Comparison of ENCODE assay signal across 21 mouse cellular contexts in the genomic region with DNA sequence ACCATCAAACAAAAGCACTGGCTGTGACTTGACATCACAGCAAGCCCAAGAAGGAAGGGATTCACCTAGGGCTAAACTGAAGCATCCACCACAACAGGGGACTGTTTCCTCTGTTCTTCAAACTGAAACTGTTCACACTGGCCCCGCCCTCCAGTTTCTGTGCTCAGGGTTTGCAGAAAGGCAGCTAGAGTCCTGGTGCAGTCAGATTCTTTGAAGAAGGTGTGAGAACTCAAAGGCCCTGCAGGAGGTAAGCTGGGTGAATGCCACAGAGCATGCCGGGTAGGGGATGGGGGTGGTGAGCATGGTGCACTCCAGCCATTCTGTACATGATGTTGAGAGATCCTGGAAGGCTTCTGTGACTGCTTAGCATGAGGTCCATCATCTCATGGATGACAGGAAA. TPM values are rescaled to one million over a fixed set of nuclear protein-coding genes. Genes with fewer than 3 reads are reported as not detected.
DNase-seq lines count a peak whose midpoint lies in the region; ATAC-seq and TF ChIP-seq lines count a peak whose summit lies in the region.
"Had no signal": no experiment of that assay in that cellular context is flagged by ENCODE, and none has a peak within 500 bp of the region (broad histone marks: within the 10 kb centered on the region; RNA-seq: fewer than 3 reads in every experiment).

Gm28053 (plus strand) TSS at position 153 of the 400 bp plus-strand sequence.
Gimap7 (plus strand) TSS at position 167 of the 400 bp plus-strand sequence.

- H3K9me3 ChIP-seq in forebrain, embryonic 12.5 days, result no peaks in the 10 kb centered on the region
- H3K9me3 ChIP-seq: embryonic facial prominence, embryonic 12.5 days; heart, embryonic 12.5 days; hindbrain, embryonic 13.5 days; midbrain, embryonic 10.5 days had no signal

- H3K4me1 ChIP-seq in cerebellum, adult 2 months (ENCODE audit: control insufficient read depth, insufficient read depth, low read length), result no peaks in the 10 kb centered on the region
- H3K4me1 ChIP-seq in forebrain, embryonic 12.5 days, result no peaks in the 10 kb centered on the region
- H3K4me1 ChIP-seq: embryonic facial prominence, embryonic 12.5 days; heart, embryonic 12.5 days; hindbrain, embryonic 13.5 days; midbrain, embryonic 10.5 days had no signal

- H3K36me3 ChIP-seq in forebrain, embryonic 12.5 days (replicated peaks), result no peaks in the 10 kb centered on the region
- H3K36me3 ChIP-seq: embryonic facial prominence, embryonic 12.5 days; heart, embryonic 12.5 days; hindbrain, embryonic 13.5 days; midbrain, embryonic 10.5 days had no signal

- no peak for TF ChIP-seq POLR2A in cerebellum, adult 2 months (IDR thresholded peaks at IDR 0.05; ENCODE audit: borderline replicate concordance, insufficient read depth, low read length)

- peak; percentile 55 for ATAC-seq in megakaryocyte progenitor cell, adult 5-6 weeks (replicated peaks; ENCODE audit: poor library complexity)
- no peak for ATAC-seq in forebrain, embryonic 12.5 days (ENCODE audit: low FRiP score)

- no peak for TF ChIP-seq CTCF in cerebellum, adult 2 months (IDR thresholded peaks at IDR 0.05; ENCODE audit: borderline replicate concordance, insufficient read depth, low read depth, low read length)

- H3K9ac ChIP-seq in forebrain, embryonic 12.5 days, result no peak within 1 kb of the TSS
- H3K9ac ChIP-seq: embryonic facial prominence, embryonic 12.5 days; heart, embryonic 12.5 days; hindbrain, embryonic 13.5 days had no signal

- 51% methylated on average over 2 of the region's 2 CpGs for WGBS in cerebellum, adult 2 months
- WGBS in forebrain, embryonic 12.5 days, result 59% methylated on average over 2 of the region's 2 CpGs

- no peak within 1 kb of the TSS for H3K4me3 ChIP-seq in cerebellum, adult 2 months (replicated peaks; ENCODE audit: insufficient read depth, low read depth, low read length)
- H3K4me3 ChIP-seq in forebrain, embryonic 12.5 days (replicated peaks), result no peak within 1 kb of the TSS
- H3K4me3 ChIP-seq: embryonic facial prominence, embryonic 12.5 days; heart, embryonic 12.5 days; hindbrain, embryonic 13.5 days; midbrain, embryonic 10.5 days had no signal

- no peak within 1 kb of the TSS for H3K27ac ChIP-seq in cerebellum, adult 2 months (ENCODE audit: insufficient read depth, low read length)
- H3K27ac ChIP-seq in forebrain, embryonic 12.5 days, result no peak within 1 kb of the TSS
- H3K27ac ChIP-seq: embryonic facial prominence, embryonic 12.5 days; hindbrain, embryonic 13.5 days; midbrain, embryonic 10.5 days had no signal

- DNase-seq in CD4-positive helper T cell, adult 2 months (ENCODE audit: low read depth, low spot score), result peak; percentile 92
- peak; percentile 34 for DNase-seq in R1 (ENCODE audit: low read depth, low spot score)
- DNase-seq in thymus, adult 18-20 months, result peak; percentile 68 to 85
- no peak for DNase-seq in left cerebral cortex, adult 8-10 months (ENCODE audit: low spot score in 2 of 2)
- no peak for DNase-seq in cerebellum, adult 11-12 months
- DNase-seq in cerebellum, adult 2 months, result no peak
- DNase-seq: cerebellum, adult 8-10 months; lung, adult 2 months had no signal

- H3K4me2 ChIP-seq in forebrain, embryonic 12.5 days, result no peak within 1 kb of the TSS
- H3K4me2 ChIP-seq: embryonic facial prominence, embryonic 12.5 days; heart, embryonic 12.5 days; hindbrain, embryonic 13.5 days had no signal

- no peaks in the 10 kb centered on the region; the same call in 1 of the 2 replicates for H3K27me3 ChIP-seq in cerebellum, adult 2 months (ENCODE audit: control insufficient read depth, insufficient read depth, low read length)
- no peaks in the 10 kb centered on the region for H3K27me3 ChIP-seq in forebrain, embryonic 12.5 days
- H3K27me3 ChIP-seq: embryonic facial prominence, embryonic 12.5 days; heart, embryonic 12.5 days; hindbrain, embryonic 13.5 days had no signal

RNA-seq across cellular contexts. Expression of gene Gm28053, which starts in this region (rescaled TPM):
- not detected in 2 replicates for total RNA-seq in megakaryocyte progenitor cell, adult 5-6 weeks (2015)
- 20.7 and 26.7 TPM in 2 replicates for total RNA-seq in megakaryocyte progenitor cell, adult 5-6 weeks (2017)
- total RNA-seq in left cerebral cortex, adult 8-10 months (2022), result 1 to 10 TPM in 1 of 4 experiments, not detected in 3; 2.3 TPM
- polyA plus RNA-seq in cerebellum, adult 2 months (2012; rRNA removed), result 0.93 TPM in 1 of 2 replicates, not detected in the other
- not detected in 2 replicates for polyA plus RNA-seq in forebrain, embryonic 12.5 days (2016; fragmentation: Nextera tagmentation; extraction: Ambion mirVana)
- total RNA-seq: ES-E14; layer of hippocampus, postnatal 10 days had no signal
- polyA plus RNA-seq: embryonic facial prominence, embryonic 12.5 days; hindbrain, embryonic 13.5 days; neural tube, embryonic 11.5 days had no signal

RNA-seq across cellular contexts. Expression of gene Gimap7, which starts in this region (rescaled TPM):
- 0.22 TPM in 1 of 2 replicates, not detected in the other for total RNA-seq in megakaryocyte progenitor cell, adult 5-6 weeks (2015)
- 0.29 and 1.3 TPM in 2 replicates for total RNA-seq in megakaryocyte progenitor cell, adult 5-6 weeks (2017)
- not detected for total RNA-seq in left cerebral cortex, adult 8-10 months (2022)
- not detected in 2 replicates for polyA plus RNA-seq in cerebellum, adult 2 months (2012; rRNA removed)
- not detected in 2 replicates for polyA plus RNA-seq in forebrain, embryonic 12.5 days (2016; fragmentation: Nextera tagmentation; extraction: Ambion mirVana)
- total RNA-seq: ES-E14; gastrocnemius, adult 8-10 months; layer of hippocampus, postnatal 10 days had no signal
- polyA plus RNA-seq: embryonic facial prominence, embryonic 12.5 days; forebrain, embryonic 11.5 days; heart, embryonic 12.5 days; hindbrain, embryonic 13.5 days; kidney, embryonic 14.5 days; limb, embryonic 14.5 days; midbrain, embryonic 10.5 days; neural tube, embryonic 11.5 days had no signal

Comparison
In these comparisons a context has a peak if more than half of its experiments do, and no peak if none do; other contexts are left out.
1. DNase-seq: peak in CD4-positive helper T cell, adult 2 months (single experiment), R1 (single experiment) and thymus, adult 18-20 months (2 of 2); none in left cerebral cortex, adult 8-10 months (0 of 2), cerebellum, adult 11-12 months (single experiment) and cerebellum, adult 2 months (0 of 2).